Mouse (Mus musculus): Measurements from ENCODE around the gene Ankfy1. TPM values are rescaled to one million over a fixed set of nuclear protein-coding genes. Genes with fewer than 3 reads are reported as not detected.

Ankfy1 gene
- polyA plus RNA-seq, 1 experiment from 2014 or later: 42.8 TPM

GRCm38 (mm10) chr11:72805232-72805631, 115.4 kb downstream of the Ankfy1 start:
- ChIA-PET CTCF (no interaction called here), POLR2A (no interaction called here)
- DNase-seq (ENCODE audit: low read depth, low spot score) (no peak), ATAC-seq (no peak)
- in situ Hi-C loops (cut with MboI; ENCODE audit: low pct_unique_long_range_greater_than_20kb): no loop called here
- H3K27me3 ChIP-seq: no peaks in the 10 kb centered on the region
- no peak for TF ChIP-seq CTCF (IDR thresholded peaks at IDR 0.05)

GRCm38 (mm10) chr11:72806556-72806955, 116.8 kb downstream of the Ankfy1 start:
- no peak for ATAC-seq
- no peaks in the 10 kb centered on the region for H3K27me3 ChIP-seq
- in situ Hi-C loops (cut with MboI; ENCODE audit: low pct_unique_long_range_greater_than_20kb): no loop called here
- ChIA-PET CTCF (no interaction called here), POLR2A (interaction anchor here (0.6 kb wide), 1 partner anchor 14 kb away, joined by 4 read pairs; no protein-coding TSS in a partner anchor)
- TF ChIP-seq CTCF (IDR thresholded peaks at IDR 0.05): no peak
- DNase-seq (ENCODE audit: low read depth, low spot score): no peak

- in situ Hi-C loops (cut with MboI; ENCODE audit: low pct_unique_long_range_greater_than_20kb): no loop called here
- CTCF ChIA-PET: interaction anchor here (1.1 to 1.4 kb wide), 2 partner anchors 10 to 34 kb away, joined by 3 read pairs; no protein-coding TSS in a partner anchor
- DNase-seq (ENCODE audit: low read depth, low spot score) (no peak), ATAC-seq (no peak)
- POLR2A ChIA-PET: interaction anchor here (0.6 kb wide), 1 partner anchor 600 kb away, joined by 5 read pairs; no protein-coding TSS in a partner anchor
- TF ChIP-seq CTCF (IDR thresholded peaks at IDR 0.05): no peak
- H3K27me3 ChIP-seq: no peaks in the 10 kb centered on the region
Measured at GRCm38 (mm10) chr11:72807992-72808391, 118.2 kb downstream of the Ankfy1 start.

GRCm38 (mm10) chr11:72813687-72814086, 123.9 kb downstream of the Ankfy1 start:
- TF ChIP-seq CTCF (IDR thresholded peaks at IDR 0.05): no peak
- H3K27me3 ChIP-seq: no peaks in the 10 kb centered on the region
- POLR2A ChIA-PET: interaction anchor here (1.3 kb wide), 1 partner anchor 19 kb away, joined by 3 read pairs; no protein-coding TSS in a partner anchor
- ATAC-seq: no peak
- in situ Hi-C loops (cut with MboI; ENCODE audit: low pct_unique_long_range_greater_than_20kb): no loop called here
- CTCF ChIA-PET: interaction anchor here (0.8 kb wide), 1 partner anchor 242 kb away, joined by 3 read pairs; no protein-coding TSS in a partner anchor
- DNase-seq (ENCODE audit: low read depth, low spot score): no peak

GRCm38 (mm10) chr11:72814188-72814587, 124.4 kb downstream of the Ankfy1 start:
- in situ Hi-C loops (cut with MboI; ENCODE audit: low pct_unique_long_range_greater_than_20kb): no loop called here
- no peaks in the 10 kb centered on the region for H3K27me3 ChIP-seq
- POLR2A ChIA-PET: interaction anchor here (1.3 kb wide), 1 partner anchor 20 kb away, joined by 3 read pairs; no protein-coding TSS in a partner anchor
- ATAC-seq (no peak), DNase-seq (ENCODE audit: low read depth, low spot score) (no peak)
- peak; percentile 51 for TF ChIP-seq CTCF (IDR thresholded peaks at IDR 0.05)
- CTCF ChIA-PET: interaction anchor here (0.8 kb wide), 1 partner anchor 243 kb away, joined by 3 read pairs; no protein-coding TSS in a partner anchor

GRCm38 (mm10) chr11:72816859-72817258, 127.1 kb downstream of the Ankfy1 start:
- no peaks in the 10 kb centered on the region for H3K27me3 ChIP-seq
- ATAC-seq (no peak), DNase-seq (ENCODE audit: low read depth, low spot score) (no peak)
- ChIA-PET POLR2A (no interaction called here), CTCF (no interaction called here)
- no peak for TF ChIP-seq CTCF (IDR thresholded peaks at IDR 0.05)
- in situ Hi-C loops (cut with MboI; ENCODE audit: low pct_unique_long_range_greater_than_20kb): no loop called here

- POLR2A ChIA-PET: no interaction called here
- no peak for ATAC-seq
- no peaks in the 10 kb centered on the region for H3K27me3 ChIP-seq
- CTCF ChIA-PET: no interaction called here
- DNase-seq (ENCODE audit: low read depth, low spot score): no peak
- in situ Hi-C loops (cut with MboI; ENCODE audit: low pct_unique_long_range_greater_than_20kb): no loop called here
- no peak for TF ChIP-seq CTCF (IDR thresholded peaks at IDR 0.05)
Measured at GRCm38 (mm10) chr11:72818067-72818466, 128.3 kb downstream of the Ankfy1 start.

- no peak for ATAC-seq
- POLR2A ChIA-PET: no interaction called here
- TF ChIP-seq CTCF (IDR thresholded peaks at IDR 0.05): no peak
- in situ Hi-C loops (cut with MboI; ENCODE audit: low pct_unique_long_range_greater_than_20kb): no loop called here
- CTCF ChIA-PET: no interaction called here
- no peak for DNase-seq (ENCODE audit: low read depth, low spot score)
- no peaks in the 10 kb centered on the region for H3K27me3 ChIP-seq
Measured at GRCm38 (mm10) chr11:72821041-72821440, 131.2 kb downstream of the Ankfy1 start.

Other genes starting within 250 kb of the Ankfy1 start
- 184 TPM for gene Mybbp1a, start 248.7 kb upstream of the Ankfy1 start, polyA plus RNA-seq (2021)
- gene Spns2, start 200.1 kb upstream of the Ankfy1 start, polyA plus RNA-seq (2021): 111 TPM
- 7.8 TPM for gene Spns3, start 139.5 kb upstream of the Ankfy1 start, polyA plus RNA-seq (2021)
- 53.6 TPM for gene Ube2g1, start 82.7 kb upstream of the Ankfy1 start, polyA plus RNA-seq (2021)
- gene Cyb5d2, start 106.1 kb downstream of the Ankfy1 start, polyA plus RNA-seq (2021): 9.3 TPM
- 19.5 TPM for gene Zzef1, start 106.2 kb downstream of the Ankfy1 start, polyA plus RNA-seq (2021)